Comparison of ENCODE assay signal across 19 mouse cellular contexts in genomic region chr13:51912477-51912876, GRCm38 (mm10).
A peak's percentile ranks its signal among the peaks of the same experiment; 100 is the strongest.
DNase-seq lines count a peak whose midpoint lies in the region; ATAC-seq and TF ChIP-seq lines count a peak whose summit lies in the region.
"Had no signal": no experiment of that assay in that cellular context is flagged by ENCODE, and none has a peak within 500 bp of the region (broad histone marks: within the 10 kb centered on the region; RNA-seq: fewer than 3 reads in every experiment).

No protein-coding gene starts in this region.

- no peak overlapping the region for H3K27ac ChIP-seq in cerebellum, adult 2 months (ENCODE audit: insufficient read depth, low read length)
- H3K27ac ChIP-seq in lung, embryonic 16.5 days (ENCODE audit: low read length): peak overlapping the region; percentile 82
- no peak overlapping the region for H3K27ac ChIP-seq in midbrain, embryonic 16.5 days (ENCODE audit: low read length)
- H3K27ac ChIP-seq: embryonic facial prominence, embryonic 12.5 days; gastrocnemius, adult 2 months; heart, adult 2 months; heart, embryonic 15.5 days; limb, embryonic 13.5 days; midbrain, embryonic 10.5 days; neural tube, embryonic 13.5 days had no signal

- no peaks in the 10 kb centered on the region for H3K27me3 ChIP-seq in cerebellum, adult 2 months (ENCODE audit: control insufficient read depth, insufficient read depth, low read length)
- H3K27me3 ChIP-seq in lung, embryonic 16.5 days (ENCODE audit: control insufficient read depth, insufficient read depth, low read depth, low read length): no peaks in the 10 kb centered on the region
- peaks cover 7% of the 10 kb centered on the region for H3K27me3 ChIP-seq in midbrain, embryonic 16.5 days (ENCODE audit: control insufficient read depth, insufficient read depth, low read depth, low read length)

- ATAC-seq in lung, embryonic 16.5 days (ENCODE audit: low read depth): no peak
- no peak for ATAC-seq in midbrain, embryonic 16.5 days
- ATAC-seq in granulocyte monocyte progenitor cell, adult 5-6 weeks (replicated peaks; ENCODE audit: poor library complexity, severe bottlenecking): no peak

- DNase-seq in cerebellum, adult 2 months: peak; percentile 0 to 13
- no peak for DNase-seq in cerebellum, adult 8-10 months
- no peak for DNase-seq in lung, postnatal 10 days
- DNase-seq in kidney, postnatal 25 days: peak; percentile 74 to 92
- DNase-seq in left cerebral cortex, adult 8-10 months (ENCODE audit: low spot score in 2 of 2): no peak
- DNase-seq: adrenal gland, postnatal 10 days; gastrocnemius, adult 2 months; heart, adult 2 months; lung, postnatal 36 days; right cerebral cortex, postnatal 14 days; thymus, postnatal 25 days had no signal

- H3K4me3 ChIP-seq in cerebellum, adult 2 months (replicated peaks; ENCODE audit: insufficient read depth, low read depth, low read length): no peak overlapping the region
- H3K4me3 ChIP-seq in lung, embryonic 16.5 days (ENCODE audit: low read length): no peak overlapping the region
- H3K4me3 ChIP-seq in midbrain, embryonic 16.5 days (ENCODE audit: low read depth, low read length): no peak overlapping the region
- H3K4me3 ChIP-seq: embryonic facial prominence, embryonic 12.5 days; gastrocnemius, adult 2 months; heart, adult 2 months; heart, embryonic 15.5 days; limb, embryonic 13.5 days; midbrain, embryonic 10.5 days; neural tube, embryonic 13.5 days had no signal

- no peaks in the 10 kb centered on the region for H3K9me3 ChIP-seq in lung, embryonic 16.5 days (ENCODE audit: control insufficient read depth, low read length)
- H3K9me3 ChIP-seq in midbrain, embryonic 16.5 days (replicated peaks; ENCODE audit: control insufficient read depth, low read length, poor library complexity, severe bottlenecking): no peaks in the 10 kb centered on the region
- H3K9me3 ChIP-seq: embryonic facial prominence, embryonic 12.5 days; heart, embryonic 15.5 days; limb, embryonic 13.5 days; neural tube, embryonic 13.5 days had no signal

- peaks cover 30% of the 10 kb centered on the region for H3K4me1 ChIP-seq in cerebellum, adult 2 months (ENCODE audit: control insufficient read depth, insufficient read depth, low read length)
- peaks cover 6% of the 10 kb centered on the region for H3K4me1 ChIP-seq in lung, embryonic 16.5 days (replicated peaks; ENCODE audit: control insufficient read depth, insufficient read depth, low read length)
- peaks cover 2% of the 10 kb centered on the region; the same call in 1 of the 2 replicates for H3K4me1 ChIP-seq in midbrain, embryonic 16.5 days (ENCODE audit: control insufficient read depth, insufficient read depth, low read length)

- WGBS in cerebellum, adult 2 months: 84% methylated on average over 5 of the region's 5 CpGs
- 69% methylated on average over 5 of the region's 5 CpGs for WGBS in lung, embryonic 16.5 days
- WGBS in midbrain, embryonic 16.5 days: 83% methylated on average over 5 of the region's 5 CpGs

- TF ChIP-seq POLR2A in cerebellum, adult 2 months (IDR thresholded peaks at IDR 0.05; ENCODE audit: borderline replicate concordance, insufficient read depth, low read length): no peak

- H3K9ac ChIP-seq in lung, embryonic 16.5 days (ENCODE audit: low read length): 0 out of 2 replicates have a peak overlapping the region, but pooled peaks have one; percentile 17
- H3K9ac ChIP-seq in midbrain, embryonic 16.5 days (ENCODE audit: low read depth, low read length): no peak overlapping the region
- H3K9ac ChIP-seq: embryonic facial prominence, embryonic 12.5 days; heart, embryonic 15.5 days; limb, embryonic 13.5 days; neural tube, embryonic 13.5 days had no signal

- no peak overlapping the region for H3K4me2 ChIP-seq in lung, embryonic 16.5 days (ENCODE audit: low read depth, low read length)
- no peak overlapping the region for H3K4me2 ChIP-seq in midbrain, embryonic 16.5 days (ENCODE audit: low read length)
- H3K4me2 ChIP-seq: embryonic facial prominence, embryonic 12.5 days; heart, embryonic 15.5 days; limb, embryonic 13.5 days; neural tube, embryonic 13.5 days had no signal

- TF ChIP-seq CTCF in cerebellum, adult 2 months (IDR thresholded peaks at IDR 0.05; ENCODE audit: borderline replicate concordance, insufficient read depth, low read depth, low read length): no peak

- H3K36me3 ChIP-seq in lung, embryonic 16.5 days (ENCODE audit: control insufficient read depth, insufficient read depth, low read length): no peaks in the 10 kb centered on the region
- H3K36me3 ChIP-seq in midbrain, embryonic 16.5 days (ENCODE audit: control insufficient read depth, insufficient read depth, low read length): no peaks in the 10 kb centered on the region
- H3K36me3 ChIP-seq: embryonic facial prominence, embryonic 12.5 days; heart, embryonic 15.5 days; limb, embryonic 13.5 days; midbrain, embryonic 10.5 days; neural tube, embryonic 13.5 days had no signal

Comparison
In these comparisons a context has a peak if more than half of its experiments do, and no peak if none do; other contexts are left out.
1. DNase-seq: peak in cerebellum, adult 2 months (2 of 2) and kidney, postnatal 25 days (2 of 2); none in cerebellum, adult 8-10 months (single experiment), lung, postnatal 10 days (single experiment) and left cerebral cortex, adult 8-10 months (0 of 2).